In genomic region chr10:69571972-69572371, GRCm38 (mm10) we compare ENCODE assay signal across 9 mouse cellular contexts.
DNase-seq lines count a peak whose midpoint lies in the region; ATAC-seq and TF ChIP-seq lines count a peak whose summit lies in the region.
"Had no signal": no experiment of that assay in that cellular context is flagged by ENCODE, and none has a peak within 500 bp of the region (broad histone marks: within the 10 kb centered on the region; RNA-seq: fewer than 3 reads in every experiment).

No protein-coding gene starts in this region.

- H3K4me2 ChIP-seq in lung, embryonic 14.5 days, result peak overlapping the region; percentile 69
- H3K4me2 ChIP-seq in limb, embryonic 14.5 days (replicated peaks; ENCODE audit: low read depth, low read length, severe bottlenecking), result peak overlapping the region; percentile 55
- peak overlapping the region; percentile 59 for H3K4me2 ChIP-seq in stomach, embryonic 14.5 days (replicated peaks; ENCODE audit: low read depth, low read length)

- TF ChIP-seq CTCF in lung, embryonic 14.5 days (IDR thresholded peaks at IDR 0.05; ENCODE audit: low read depth), result peak; percentile 26; the same call in 1 of the 2 replicates
- no peak for TF ChIP-seq CTCF in embryonic fibroblast, embryonic 13.5 days (IDR thresholded peaks at IDR 0.05; ENCODE audit: borderline replicate concordance, insufficient read depth, low read length)

- H3K36me3 ChIP-seq in lung, embryonic 14.5 days (ENCODE audit: insufficient read depth), result no peaks in the 10 kb centered on the region
- H3K36me3 ChIP-seq in limb, embryonic 14.5 days (ENCODE audit: control insufficient read depth, insufficient read depth, low read length), result no peaks in the 10 kb centered on the region
- no peaks in the 10 kb centered on the region for H3K36me3 ChIP-seq in stomach, embryonic 14.5 days (ENCODE audit: control insufficient read depth, insufficient read depth, low read length)

- peak; percentile 38 for DNase-seq in lung, embryonic 14.5 days
- DNase-seq in lung, adult 18-20 months, result no peak
- no peak for DNase-seq in limb, embryonic 14.5 days (ENCODE audit: low spot score)
- no peak for DNase-seq in cerebellum, adult 18-20 months
- no peak for DNase-seq in c-Kit-positive CD71-positive TER-119-positive erythroid progenitor cells, embryonic 14.5 days (ENCODE audit: low spot score)
- DNase-seq: kidney, adult 9 months had no signal

- WGBS in lung, embryonic 14.5 days, result 3% methylated on average over 9 of the region's 9 CpGs
- WGBS in limb, embryonic 14.5 days, result 1% methylated on average over 9 of the region's 9 CpGs
- 2% methylated on average over 9 of the region's 9 CpGs for WGBS in stomach, embryonic 14.5 days

- peak overlapping the region; percentile 37 for H3K4me3 ChIP-seq in lung, embryonic 14.5 days (ENCODE audit: low read depth, low read length)
- H3K4me3 ChIP-seq in embryonic fibroblast, embryonic 13.5 days (ENCODE audit: insufficient read depth, low read length), result peak overlapping the region; percentile 16
- H3K4me3 ChIP-seq in limb, embryonic 14.5 days (replicated peaks; ENCODE audit: low read length), result peak overlapping the region; percentile 22
- H3K4me3 ChIP-seq in stomach, embryonic 14.5 days (ENCODE audit: low read depth, low read length), result peak overlapping the region; percentile 29

- peaks cover 4% of the 10 kb centered on the region; the same call in 1 of the 2 replicates for H3K4me1 ChIP-seq in lung, embryonic 14.5 days (ENCODE audit: insufficient read depth)
- peaks cover 11% of the 10 kb centered on the region for H3K4me1 ChIP-seq in embryonic fibroblast, embryonic 13.5 days (ENCODE audit: control insufficient read depth, insufficient read depth, low read length)
- peaks cover 22% of the 10 kb centered on the region for H3K4me1 ChIP-seq in limb, embryonic 14.5 days (ENCODE audit: control insufficient read depth, insufficient read depth, low read length)
- H3K4me1 ChIP-seq in stomach, embryonic 14.5 days (ENCODE audit: control insufficient read depth, insufficient read depth, low read length), result peaks cover 19% of the 10 kb centered on the region; the same call in 1 of the 2 replicates

- no peak for TF ChIP-seq POLR2A in embryonic fibroblast, embryonic 13.5 days (IDR thresholded peaks at IDR 0.05; ENCODE audit: low read depth, low read length)
- no peak for TF ChIP-seq POLR2A in limb, embryonic 14.5 days (IDR thresholded peaks at IDR 0.05; ENCODE audit: borderline replicate concordance, extremely low read depth, insufficient read depth, insufficient read length)

- no peak for ATAC-seq in lung, embryonic 14.5 days (ENCODE audit: insufficient read depth)
- no peak for ATAC-seq in limb, embryonic 14.5 days (ENCODE audit: low FRiP score, low read depth)
- ATAC-seq in stomach, embryonic 14.5 days (ENCODE audit: insufficient number of reproducible peaks, insufficient read depth, low FRiP score, low read depth), result no peak
- no peak for ATAC-seq in megakaryocyte-erythroid progenitor cell, adult 5-6 weeks (replicated peaks; ENCODE audit: low FRiP score, low TSS enrichment, poor library complexity, severe bottlenecking)

- H3K9me3 ChIP-seq in lung, embryonic 14.5 days (ENCODE audit: low read depth, low read length), result no peaks in the 10 kb centered on the region
- H3K9me3 ChIP-seq in limb, embryonic 14.5 days (ENCODE audit: control insufficient read depth, low read length), result no peaks in the 10 kb centered on the region
- no peaks in the 10 kb centered on the region for H3K9me3 ChIP-seq in stomach, embryonic 14.5 days (ENCODE audit: control insufficient read depth, low read depth, low read length)

- 0 out of 2 replicates have a peak overlapping the region, but pooled peaks have one; percentile 38 for H3K9ac ChIP-seq in lung, embryonic 14.5 days
- 0 out of 2 replicates have a peak overlapping the region, but pooled peaks have one; percentile 18 for H3K9ac ChIP-seq in limb, embryonic 14.5 days (ENCODE audit: low read depth, low read length, severe bottlenecking)
- H3K9ac ChIP-seq in stomach, embryonic 14.5 days (replicated peaks; ENCODE audit: low read depth, low read length), result no peak overlapping the region

- no peaks in the 10 kb centered on the region for H3K27me3 ChIP-seq in lung, embryonic 14.5 days (ENCODE audit: insufficient read depth, low read length)
- H3K27me3 ChIP-seq in limb, embryonic 14.5 days (ENCODE audit: control insufficient read depth, insufficient read depth, low read length), result peaks cover 10% of the 10 kb centered on the region
- no peaks in the 10 kb centered on the region for H3K27me3 ChIP-seq in stomach, embryonic 14.5 days (ENCODE audit: control insufficient read depth, insufficient read depth, low read length)

- no peak overlapping the region for H3K27ac ChIP-seq in lung, embryonic 14.5 days (ENCODE audit: low read depth)
- 0 out of 2 replicates have a peak overlapping the region, but pooled peaks have one; percentile 3 for H3K27ac ChIP-seq in embryonic fibroblast, embryonic 13.5 days (ENCODE audit: insufficient read depth, low read length)
- H3K27ac ChIP-seq in limb, embryonic 14.5 days (replicated peaks; ENCODE audit: low read depth, low read length), result no peak overlapping the region
- H3K27ac ChIP-seq in stomach, embryonic 14.5 days (ENCODE audit: low read length), result no peak overlapping the region; the same call in 1 of the 2 replicates
